Mouse (Mus musculus): ENCODE data around the gene Nosip. TPM values are rescaled to one million over a fixed set of nuclear protein-coding genes. Genes with fewer than 3 reads are reported as not detected.
"Not testable (repeated sequence)": the region's sequence is repeated elsewhere in the genome, so short reads cannot be mapped to it uniquely, and the experiment has no call there.

Gene Nosip
- total RNA-seq, 2 experiments from 2014 or later = 30.3 to 32.1 TPM

GRCm38 (mm10) chr7:45104941-45105340 is 42.7 kb downstream of the Nosip start:
- intact Hi-C loops (cut with DNase I) = no loop called here
- no peak for DNase-seq

DNA sequence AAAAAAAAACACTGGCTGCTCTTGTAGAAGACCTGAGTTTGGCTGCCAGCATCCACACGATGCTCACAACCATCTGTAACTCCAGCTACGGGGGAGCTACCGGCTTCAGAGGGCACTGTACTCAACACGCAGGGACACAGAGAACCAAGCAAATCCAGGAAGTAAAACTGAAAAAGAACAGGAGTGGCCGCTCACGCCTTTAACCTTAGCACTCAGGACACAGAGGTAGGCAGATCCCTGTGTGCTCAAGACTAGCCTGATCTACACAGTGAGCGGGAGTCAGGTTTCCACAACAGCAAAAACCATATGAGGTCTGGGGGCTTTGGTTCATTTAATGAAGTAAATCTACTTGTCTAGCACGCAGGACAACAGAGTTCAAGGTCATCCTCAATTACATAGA is 43.3 kb downstream of the Nosip start:
- intact Hi-C loops (cut with DNase I) = no loop called here
- no peak for DNase-seq

DNA sequence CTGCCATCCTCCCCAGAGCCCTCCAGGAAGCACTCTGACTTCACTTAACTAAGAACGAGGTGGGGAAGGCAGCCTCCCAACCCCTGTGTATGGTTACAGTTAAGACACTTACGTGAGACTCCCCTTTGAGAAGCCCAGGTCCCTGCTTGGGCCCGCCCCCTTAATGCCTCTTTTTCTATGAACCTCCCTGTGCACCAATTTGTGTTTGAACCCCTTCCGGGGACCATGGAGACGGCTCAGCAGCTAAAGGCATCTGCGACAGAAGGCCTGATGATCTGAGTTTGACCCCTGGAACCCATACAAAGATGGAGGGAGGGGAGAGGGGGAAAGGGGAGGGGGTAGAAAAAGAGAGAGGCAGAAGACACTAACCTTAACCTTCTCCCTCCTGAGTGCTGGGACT is 44.2 kb downstream of the Nosip start:
- intact Hi-C loops (cut with DNase I) = no loop called here

DNA sequence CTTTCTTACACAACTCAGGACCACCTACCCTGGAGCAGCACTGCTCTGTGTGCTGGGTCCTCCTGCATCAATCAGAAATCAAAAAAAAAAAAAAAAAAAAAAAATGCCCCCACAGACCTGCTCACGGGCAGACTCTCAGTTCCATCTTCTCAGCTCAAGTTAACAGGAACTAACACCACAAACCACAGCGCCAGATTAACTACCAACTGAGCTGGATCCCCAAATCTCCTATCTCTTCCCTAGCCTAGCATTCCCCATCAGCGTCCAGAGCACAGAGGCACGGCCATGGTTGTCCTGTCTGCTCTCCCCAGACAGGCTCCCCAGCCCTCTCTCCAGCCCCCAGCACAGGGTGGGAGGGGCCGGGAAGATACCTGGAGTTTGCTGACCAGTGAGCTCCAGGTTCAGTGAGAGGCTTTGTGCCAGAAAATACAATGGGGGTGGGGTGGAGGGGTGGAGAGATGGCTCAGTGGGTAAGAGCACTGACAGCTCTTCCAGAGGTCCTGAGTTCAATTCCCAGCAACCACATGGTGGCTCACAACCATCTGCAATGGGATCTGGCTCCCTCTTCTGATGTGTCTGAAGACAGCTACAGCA is 44.9 kb downstream of the Nosip start:
- no peak for DNase-seq
- intact Hi-C loops (cut with DNase I) = no loop called here

More for the DNA sequence above, 44.2 kb downstream of the Nosip start:
- no peak for DNase-seq

- intact Hi-C loops (cut with DNase I); DNase-seq: not testable (repeated sequence)
Measured at GRCm38 (mm10) chr7:45110089-45110488, 47.9 kb downstream of the Nosip start.

GRCm38 (mm10) chr7:45111940-45112339 is 49.7 kb downstream of the Nosip start:
- no peak for DNase-seq
- intact Hi-C loops (cut with DNase I) = no loop called here

DNA sequence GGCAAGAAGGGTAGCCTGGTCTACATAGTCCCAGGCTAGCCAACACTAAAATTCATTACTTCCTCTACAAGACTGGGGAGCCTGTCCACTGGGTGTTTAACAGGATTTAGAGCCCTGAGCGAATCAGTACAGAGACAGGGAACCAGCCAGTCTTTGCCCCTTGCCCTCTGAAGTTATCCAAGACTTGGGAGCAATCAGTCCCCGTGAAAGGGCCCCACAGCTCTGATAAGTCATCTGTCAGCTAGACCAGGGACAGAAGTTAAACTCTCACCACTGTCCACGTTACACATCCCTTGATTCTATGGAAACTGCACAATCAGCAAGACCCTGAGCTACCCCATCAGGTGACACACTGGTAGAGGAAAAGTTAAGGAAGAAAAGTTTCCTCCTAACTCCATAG is 50.3 kb downstream of the Nosip start:
- intact Hi-C loops (cut with DNase I) = no loop called here
- no peak for DNase-seq

DNA sequence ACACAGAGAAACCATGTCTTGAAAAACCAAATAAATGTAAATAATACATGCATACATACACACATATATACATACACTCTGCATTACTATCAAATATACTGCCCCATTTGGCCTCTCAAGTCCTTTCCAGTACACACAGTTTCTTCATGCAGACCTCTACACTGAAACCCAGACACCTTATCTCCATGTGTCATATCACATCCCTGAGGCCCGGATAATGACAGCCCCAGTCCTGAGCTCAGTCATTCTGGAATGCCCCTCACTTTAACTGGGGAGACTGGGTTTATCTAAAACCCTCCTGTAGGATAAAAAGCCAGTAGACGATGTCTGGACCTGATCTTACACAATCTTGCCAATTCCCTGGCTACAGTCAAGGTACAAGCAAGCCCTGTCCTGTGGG is 51.2 kb downstream of the Nosip start:
- no peak for DNase-seq
- intact Hi-C loops (cut with DNase I) = no loop called here

DNA sequence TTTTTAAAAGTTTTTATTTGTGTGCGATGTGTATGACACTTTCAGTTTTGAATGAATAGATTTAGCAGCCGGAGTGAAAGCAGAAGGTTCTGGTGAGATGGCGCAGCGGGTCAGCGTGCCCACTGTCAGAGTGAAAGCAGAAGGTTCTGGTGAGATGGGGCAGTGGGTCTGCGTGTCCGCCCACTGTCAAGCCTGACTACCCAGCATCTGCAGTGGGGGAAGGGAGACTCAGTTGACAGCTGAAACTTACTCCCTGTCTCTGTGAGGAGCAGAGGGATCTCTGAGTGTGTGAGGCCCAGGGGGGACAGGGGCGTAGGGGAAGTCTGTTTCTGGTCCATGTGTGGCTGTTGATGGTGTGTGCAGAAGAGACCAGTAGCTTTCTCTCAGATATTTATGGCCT is 55.3 kb downstream of the Nosip start:
- intact Hi-C loops (cut with DNase I) = no loop called here
- no peak for DNase-seq

DNA sequence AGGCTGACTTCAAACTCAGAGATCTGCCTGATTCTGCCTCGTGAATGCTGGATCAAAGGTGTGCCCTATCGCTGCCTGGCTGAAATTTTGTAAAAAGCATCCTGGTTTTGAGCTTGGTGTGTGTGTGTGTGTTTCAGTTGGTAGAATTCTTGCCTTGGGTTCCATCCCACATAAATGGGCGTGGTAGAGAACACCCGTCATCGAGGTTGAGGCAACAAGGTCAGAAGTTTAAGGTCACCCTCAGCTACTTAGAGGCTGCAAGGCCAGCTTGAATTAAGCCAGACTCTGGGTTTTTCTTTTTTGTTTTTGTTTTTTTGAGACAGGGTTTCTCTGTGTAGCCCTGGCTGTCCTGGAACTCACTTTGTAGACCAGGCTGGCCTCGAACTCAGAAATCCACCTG is 56.1 kb downstream of the Nosip start:
- DNase-seq = no peak
- intact Hi-C loops (cut with DNase I) = no loop called here

DNA sequence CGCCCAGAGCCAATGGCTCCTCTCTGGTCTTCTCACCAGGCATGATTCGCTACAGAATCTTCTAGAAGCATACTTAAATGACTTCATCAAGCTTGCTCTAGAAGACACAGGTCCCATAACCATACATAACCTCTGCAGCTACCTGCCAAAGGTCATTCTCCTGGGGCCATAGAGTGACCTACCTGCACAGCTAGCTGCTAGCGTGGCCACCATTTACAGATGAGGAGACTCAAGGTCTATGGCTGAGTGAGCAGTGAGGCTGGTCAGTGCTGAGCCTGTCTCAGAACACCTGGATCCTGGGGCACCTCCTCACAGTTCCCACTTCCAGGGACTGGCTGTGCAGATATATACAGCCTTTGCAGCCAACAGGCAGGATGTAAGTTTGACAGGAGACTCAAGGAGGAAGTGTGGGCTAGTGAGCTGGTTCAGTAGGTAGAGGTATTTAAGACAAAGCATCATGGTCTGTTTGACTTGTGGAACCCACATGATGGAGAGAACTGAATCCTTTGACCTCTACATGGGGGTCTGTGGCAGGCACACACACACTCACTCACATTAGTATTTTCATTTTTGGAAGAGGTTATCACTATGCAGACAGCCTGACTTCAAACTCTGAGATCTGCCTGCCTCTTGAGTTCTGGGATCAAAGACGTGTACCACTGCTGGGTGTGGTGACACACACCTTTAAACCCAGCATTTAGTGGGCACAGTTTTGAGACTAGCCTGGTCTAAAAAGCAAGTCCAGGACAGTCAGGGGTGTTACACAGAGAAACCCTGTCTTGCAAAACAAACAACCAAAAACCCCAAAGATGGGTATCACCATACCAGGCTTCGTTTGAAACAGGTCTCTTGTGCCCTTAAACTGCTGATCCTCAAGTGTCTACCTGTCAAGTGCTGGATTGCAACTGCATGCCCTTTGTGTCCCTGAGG is 57.8 kb downstream of the Nosip start:
- intact Hi-C loops (cut with DNase I) = loop anchor here (2.0 to 5.0 kb wide), 4 partner anchors 17 to 138 kb away; partner anchors contain the start of genes Fcgrt, Rras and Scaf1
- no peak for DNase-seq

DNA sequence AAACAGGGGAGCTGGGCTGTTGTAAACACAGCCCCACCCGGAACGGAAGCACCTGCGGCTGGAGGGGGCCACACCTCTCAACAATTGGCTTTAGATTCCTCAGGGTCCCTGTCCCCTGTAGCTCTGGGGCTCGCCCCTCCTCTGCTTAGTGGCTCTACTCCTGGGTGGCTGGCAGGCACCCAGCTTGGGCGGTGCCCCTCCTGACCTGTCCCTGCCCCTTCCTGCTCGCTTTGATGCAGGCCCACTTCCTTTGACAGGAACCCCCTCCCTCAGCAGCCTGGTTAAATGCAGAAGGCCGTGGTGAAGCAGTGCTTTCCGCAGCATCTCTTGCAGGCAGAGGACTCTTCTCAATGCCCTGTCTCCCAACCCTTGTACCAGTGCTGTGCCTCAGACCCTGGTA is 59.2 kb downstream of the Nosip start:
- intact Hi-C loops (cut with DNase I) = loop anchor here (2.0 to 5.0 kb wide), 4 partner anchors 19 to 139 kb away; partner anchors contain the start of genes Fcgrt, Rras and Scaf1
- peak; percentile 68 to 71 for DNase-seq

DNA sequence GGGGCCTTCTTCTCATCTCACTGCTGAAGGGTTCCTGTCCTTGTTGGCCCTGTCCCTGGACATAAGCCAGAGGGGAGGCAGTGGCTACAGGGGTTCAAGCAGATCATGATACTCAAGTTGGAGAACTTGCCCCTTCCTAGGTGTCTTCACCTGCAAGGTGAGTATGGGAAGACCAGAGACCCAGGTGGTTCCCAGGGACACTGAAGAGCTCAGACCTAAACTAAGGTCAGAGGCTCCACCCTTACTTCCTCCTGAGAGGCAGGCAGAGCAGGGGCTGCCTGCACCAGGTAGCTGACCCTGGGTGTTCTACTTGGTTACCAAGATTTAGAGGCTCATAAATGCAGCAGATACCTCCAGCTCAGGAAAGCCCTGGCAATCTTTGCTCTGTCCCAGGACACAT is 59.7 kb downstream of the Nosip start:
- intact Hi-C loops (cut with DNase I) = loop anchor here (2.0 to 5.0 kb wide), 4 partner anchors 19 to 140 kb away; partner anchors contain the start of genes Fcgrt, Rras and Scaf1
- DNase-seq = no peak

- intact Hi-C loops (cut with DNase I) = loop anchor here (5.0 kb wide), 3 partner anchors 40 to 140 kb away; partner anchors contain the start of genes Rras and Scaf1
Measured at GRCm38 (mm10) chr7:45122561-45123185, 60.4 kb downstream of the Nosip start.

DNA sequence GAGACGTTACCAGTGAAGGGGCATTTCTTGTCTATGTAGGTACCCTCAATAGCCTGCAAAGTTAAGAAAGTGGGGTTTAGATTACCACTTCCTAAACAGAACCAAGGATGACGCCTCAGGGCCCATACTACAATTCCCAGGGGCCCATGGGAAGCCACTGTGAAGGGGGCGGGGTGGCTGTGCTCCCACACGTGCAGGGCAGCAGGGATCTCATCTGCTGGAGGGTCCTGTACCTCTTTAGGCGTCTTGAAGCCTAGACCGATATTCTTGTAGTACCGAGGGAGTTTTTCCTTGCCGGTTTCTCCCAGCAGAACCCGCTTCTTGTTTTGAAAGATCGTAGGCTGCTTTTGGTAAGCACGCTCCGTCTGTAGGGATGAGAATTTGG is 60.9 kb downstream of the Nosip start:
- no peak for DNase-seq
- intact Hi-C loops (cut with DNase I) = loop anchor here (5.0 kb wide), 3 partner anchors 41 to 141 kb away; partner anchors contain the start of genes Rras and Scaf1

More at GRCm38 (mm10) chr7:45122561-45123185, 60.4 kb downstream of the Nosip start:
- no peak for DNase-seq

- DNase-seq = peak; percentile 97 to 98
- intact Hi-C loops (cut with DNase I) = loop anchor here (5.0 kb wide), 3 partner anchors 42 to 142 kb away; partner anchors contain the start of genes Rras and Scaf1
Measured at GRCm38 (mm10) chr7:45124224-45125143, 62.3 kb downstream of the Nosip start, which contains the start of gene Rps11. Gene Rps11 (minus strand): TSS chr7:45124439.

DNA sequence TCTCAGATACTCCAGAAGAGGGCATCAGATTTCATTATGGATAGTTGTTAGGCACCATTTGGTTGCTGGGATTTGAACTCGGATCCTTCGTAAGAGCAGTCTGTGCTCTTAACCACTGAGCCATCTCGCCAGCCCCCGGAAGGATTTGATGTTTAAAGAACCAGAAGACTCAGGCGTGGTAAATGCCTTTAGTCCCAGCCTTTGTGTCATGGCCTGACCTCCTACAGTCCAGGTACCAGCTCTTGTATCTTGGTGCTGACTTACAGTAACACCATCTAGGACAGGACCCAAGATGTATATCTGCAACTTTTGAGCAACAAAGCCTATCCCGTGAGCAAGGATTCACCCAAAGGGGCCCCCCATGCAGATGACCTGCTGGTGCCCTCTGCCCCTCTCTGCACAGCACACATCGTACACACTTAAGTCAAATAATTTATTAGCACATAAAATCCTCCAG is 62.9 kb downstream of the Nosip start:
- no peak for DNase-seq
- intact Hi-C loops (cut with DNase I) = no loop called here

GRCm38 (mm10) chr7:45125649-45126048 is 63.4 kb downstream of the Nosip start:
- DNase-seq; intact Hi-C loops (cut with DNase I): not testable (repeated sequence)

- DNase-seq = no peak
- intact Hi-C loops (cut with DNase I) = no loop called here
Measured at GRCm38 (mm10) chr7:45126147-45126843, 64.1 kb downstream of the Nosip start.

Measured in heart, postnatal 36 days (tissue).